Mouse (Mus musculus): ENCODE measurements around the gene Unc13a. TPM values are rescaled to one million over a fixed set of nuclear protein-coding genes. Genes with fewer than 3 reads are reported as not detected.

Gene Unc13a
- 7.3 and 9.1 TPM in 2 replicates for polyA plus RNA-seq (2014; fragmentation: Nextera tagmentation; extraction: Ambion mirVana)

DNA sequence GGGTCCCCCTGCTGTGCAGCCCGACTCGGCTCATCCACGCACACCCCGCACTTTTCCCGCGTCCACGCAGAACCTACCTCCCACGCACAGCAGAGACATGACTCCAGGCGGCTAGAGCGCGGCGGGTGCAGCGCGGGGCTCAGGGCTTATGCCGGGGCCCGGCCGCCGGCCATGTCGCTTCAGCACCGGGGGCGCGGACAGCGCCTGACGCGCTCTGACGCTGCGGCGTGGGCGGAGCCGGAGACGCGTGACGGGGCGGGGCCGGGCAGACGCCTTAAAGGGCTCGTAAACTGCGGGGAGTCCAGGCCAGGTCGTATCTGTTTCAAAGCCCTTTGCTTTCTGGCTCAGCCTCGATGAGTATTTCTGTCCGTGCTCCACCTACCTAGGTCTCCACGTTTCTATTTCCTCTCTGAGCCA is at the start of gene Unc13a:
Gene Unc13a (minus strand): TSS at position 209 of the 417 bp plus-strand sequence.
- Histone ChIP-seq H3K4me2 (replicated peaks; ENCODE audit: low read depth, low read length) (peak within 1 kb of the TSS; percentile 94), H3K27me3 (ENCODE audit: control insufficient read depth, insufficient read depth, low read length) (peaks cover 24% of the 10 kb centered on the region), H3K4me3 (ENCODE audit: low read depth, low read length) (peak within 1 kb of the TSS; percentile 77), H3K27ac (ENCODE audit: low read depth, low read length) (peak within 1 kb of the TSS; percentile 76), H3K36me3 (ENCODE audit: control insufficient read depth, insufficient read depth, low read length) (no peaks in the 10 kb centered on the region), H3K9me3 (ENCODE audit: control insufficient read depth, low read length) (no peaks in the 10 kb centered on the region), H3K9ac (ENCODE audit: low read depth, low read length) (peak within 1 kb of the TSS; percentile 57), H3K4me1 (replicated peaks; ENCODE audit: control insufficient read depth, insufficient read depth, low read length) (peaks cover 11% of the 10 kb centered on the region)
- WGBS: under 1% methylated on average over 42 of the region's 42 CpGs
- ATAC-seq (ENCODE audit: low FRiP score): peak; percentile 64
- peak; percentile 96 for DNase-seq (ENCODE audit: low spot score)

GRCm38 (mm10) chr8:71719928-71720457 is 48.4 kb upstream of the Unc13a start:
- peak; percentile 93 for DNase-seq (ENCODE audit: low spot score)
- peaks cover 24% of the 10 kb centered on the region for H3K4me1 ChIP-seq (replicated peaks; ENCODE audit: control insufficient read depth, insufficient read depth, low read length)
- no peak overlapping the region for H3K27ac ChIP-seq (ENCODE audit: low read depth, low read length)
- H3K9me3 ChIP-seq (ENCODE audit: control insufficient read depth, low read length): no peaks in the 10 kb centered on the region
- WGBS: 27% methylated on average over 7 of the region's 7 CpGs
- H3K9ac ChIP-seq (ENCODE audit: low read depth, low read length): no peak overlapping the region
- no peak overlapping the region for H3K4me2 ChIP-seq (replicated peaks; ENCODE audit: low read depth, low read length)
- no peaks in the 10 kb centered on the region for H3K36me3 ChIP-seq (ENCODE audit: control insufficient read depth, insufficient read depth, low read length)
- no peaks in the 10 kb centered on the region; the same call in none of the 2 replicates for H3K27me3 ChIP-seq (ENCODE audit: control insufficient read depth, insufficient read depth, low read length)
- ATAC-seq (ENCODE audit: low FRiP score): peak; percentile 83
- no peak overlapping the region for H3K4me3 ChIP-seq (ENCODE audit: low read depth, low read length)

- Histone ChIP-seq H3K27me3 (ENCODE audit: control insufficient read depth, insufficient read depth, low read length) (no peaks in the 10 kb centered on the region; the same call in 1 of the 2 replicates), H3K4me2 (replicated peaks; ENCODE audit: low read depth, low read length) (no peak overlapping the region), H3K36me3 (ENCODE audit: control insufficient read depth, insufficient read depth, low read length) (no peaks in the 10 kb centered on the region), H3K4me1 (replicated peaks; ENCODE audit: control insufficient read depth, insufficient read depth, low read length) (peaks cover 18% of the 10 kb centered on the region), H3K9me3 (ENCODE audit: control insufficient read depth, low read length) (no peaks in the 10 kb centered on the region), H3K9ac (ENCODE audit: low read depth, low read length) (no peak overlapping the region), H3K27ac (ENCODE audit: low read depth, low read length) (peak overlapping the region; percentile 24; the same call in 1 of the 2 replicates), H3K4me3 (ENCODE audit: low read depth, low read length) (no peak overlapping the region)
- DNase-seq (ENCODE audit: low spot score) (no peak), ATAC-seq (ENCODE audit: low FRiP score) (no peak)
- 73% methylated on average over 4 of the region's 4 CpGs for WGBS
Observed at GRCm38 (mm10) chr8:71719218-71719617, 47.7 kb upstream of the Unc13a start.

DNA sequence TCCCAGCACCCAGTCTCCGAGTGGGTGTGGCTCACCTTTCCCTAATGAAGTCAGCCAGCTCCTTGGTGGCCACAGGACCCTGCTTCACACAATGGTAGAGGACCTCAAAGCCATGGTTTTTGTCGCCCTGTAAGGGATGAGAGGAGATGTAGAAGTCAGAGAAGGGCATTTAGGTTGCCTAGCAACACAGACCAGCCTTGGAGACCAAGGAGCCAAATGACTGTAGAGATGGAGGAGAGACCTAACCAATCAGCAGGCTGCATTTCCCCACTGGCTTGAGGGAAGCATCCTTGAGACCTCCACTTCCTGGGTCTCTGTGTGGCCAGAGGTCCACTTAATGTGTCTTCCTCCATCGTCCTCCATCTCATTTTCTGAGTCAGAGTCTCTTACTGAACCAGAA is 46.7 kb upstream of the Unc13a start:
- Histone ChIP-seq H3K4me3 (ENCODE audit: low read depth, low read length) (no peak overlapping the region), H3K4me2 (replicated peaks; ENCODE audit: low read depth, low read length) (no peak overlapping the region), H3K9ac (ENCODE audit: low read depth, low read length) (no peak overlapping the region), H3K4me1 (replicated peaks; ENCODE audit: control insufficient read depth, insufficient read depth, low read length) (peaks cover 18% of the 10 kb centered on the region), H3K36me3 (ENCODE audit: control insufficient read depth, insufficient read depth, low read length) (no peaks in the 10 kb centered on the region), H3K27ac (ENCODE audit: low read depth, low read length) (no peak overlapping the region), H3K9me3 (ENCODE audit: control insufficient read depth, low read length) (no peaks in the 10 kb centered on the region), H3K27me3 (ENCODE audit: control insufficient read depth, insufficient read depth, low read length) (no peaks in the 10 kb centered on the region; the same call in 1 of the 2 replicates)
- ATAC-seq (ENCODE audit: low FRiP score) (no peak), DNase-seq (ENCODE audit: low spot score) (no peak)
- WGBS: 28% methylated on average over 3 of the region's 3 CpGs

DNA sequence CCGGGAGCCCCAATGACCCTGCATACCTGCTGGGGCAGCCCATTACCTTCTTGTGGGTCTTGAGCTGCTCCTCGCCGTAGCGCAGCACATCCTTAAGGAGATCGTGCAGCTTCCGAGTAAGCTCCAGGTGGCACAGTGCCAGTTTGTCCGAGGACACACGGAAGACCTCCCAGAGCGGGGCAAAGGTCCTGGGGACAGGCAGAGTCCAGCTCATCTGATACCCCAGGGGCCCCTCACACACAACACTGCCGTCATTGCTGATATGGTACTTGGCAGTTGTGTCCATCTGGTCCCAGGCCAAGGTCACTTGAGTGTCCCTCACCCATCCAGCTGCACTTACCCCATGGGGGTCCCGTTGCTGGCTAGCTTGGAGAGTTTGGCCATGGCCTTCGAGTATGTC is 45.5 kb upstream of the Unc13a start:
- H3K27me3 ChIP-seq (ENCODE audit: control insufficient read depth, insufficient read depth, low read length): no peaks in the 10 kb centered on the region; the same call in 1 of the 2 replicates
- WGBS: 93% methylated on average over 12 of the region's 12 CpGs
- H3K9ac ChIP-seq (ENCODE audit: low read depth, low read length): no peak overlapping the region
- DNase-seq (ENCODE audit: low spot score) (no peak), ATAC-seq (ENCODE audit: low FRiP score) (no peak)
- H3K36me3 ChIP-seq (ENCODE audit: control insufficient read depth, insufficient read depth, low read length): no peaks in the 10 kb centered on the region
- peaks cover 18% of the 10 kb centered on the region for H3K4me1 ChIP-seq (replicated peaks; ENCODE audit: control insufficient read depth, insufficient read depth, low read length)
- H3K4me3 ChIP-seq (ENCODE audit: low read depth, low read length): no peak overlapping the region
- no peak overlapping the region for H3K27ac ChIP-seq (ENCODE audit: low read depth, low read length)
- H3K4me2 ChIP-seq (replicated peaks; ENCODE audit: low read depth, low read length): no peak overlapping the region
- H3K9me3 ChIP-seq (ENCODE audit: control insufficient read depth, low read length): no peaks in the 10 kb centered on the region

DNA sequence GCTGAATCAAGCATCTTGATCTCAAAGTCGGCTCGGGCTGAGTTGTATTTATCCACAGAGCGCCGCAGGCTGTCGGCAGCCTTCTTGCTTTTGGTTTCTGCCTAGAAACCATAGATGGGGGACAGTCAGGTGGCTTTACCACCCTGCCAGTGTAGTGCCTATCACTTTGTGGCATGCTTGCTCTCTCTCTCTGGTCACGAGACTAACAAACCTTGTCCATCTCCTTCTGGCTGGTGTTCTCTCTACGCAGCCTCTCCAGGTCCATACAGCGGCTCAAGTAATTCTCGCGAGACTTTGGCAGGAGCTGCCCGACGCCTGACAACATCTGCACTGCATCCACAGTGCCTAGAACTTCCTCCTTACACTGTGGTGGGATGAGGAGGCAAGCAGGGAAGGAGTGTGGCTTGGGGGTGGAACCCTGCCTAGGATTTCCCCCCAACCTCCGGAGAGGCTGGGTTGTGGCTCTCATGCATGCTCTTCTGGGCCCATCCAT is 45.0 kb upstream of the Unc13a start:
- ATAC-seq (ENCODE audit: low FRiP score) (no peak), DNase-seq (ENCODE audit: low spot score) (no peak)
- WGBS: 83% methylated on average over 13 of the region's 13 CpGs
- H3K27me3 ChIP-seq (ENCODE audit: control insufficient read depth, insufficient read depth, low read length): no peaks in the 10 kb centered on the region; the same call in 1 of the 2 replicates
- H3K36me3 ChIP-seq (ENCODE audit: control insufficient read depth, insufficient read depth, low read length): no peaks in the 10 kb centered on the region
- H3K9me3 ChIP-seq (ENCODE audit: control insufficient read depth, low read length): no peaks in the 10 kb centered on the region
- no peak overlapping the region for H3K4me2 ChIP-seq (replicated peaks; ENCODE audit: low read depth, low read length)
- H3K27ac ChIP-seq (ENCODE audit: low read depth, low read length): no peak overlapping the region
- H3K4me1 ChIP-seq (replicated peaks; ENCODE audit: control insufficient read depth, insufficient read depth, low read length): peaks cover 18% of the 10 kb centered on the region
- no peak overlapping the region for H3K4me3 ChIP-seq (ENCODE audit: low read depth, low read length)
- H3K9ac ChIP-seq (ENCODE audit: low read depth, low read length): no peak overlapping the region

DNA sequence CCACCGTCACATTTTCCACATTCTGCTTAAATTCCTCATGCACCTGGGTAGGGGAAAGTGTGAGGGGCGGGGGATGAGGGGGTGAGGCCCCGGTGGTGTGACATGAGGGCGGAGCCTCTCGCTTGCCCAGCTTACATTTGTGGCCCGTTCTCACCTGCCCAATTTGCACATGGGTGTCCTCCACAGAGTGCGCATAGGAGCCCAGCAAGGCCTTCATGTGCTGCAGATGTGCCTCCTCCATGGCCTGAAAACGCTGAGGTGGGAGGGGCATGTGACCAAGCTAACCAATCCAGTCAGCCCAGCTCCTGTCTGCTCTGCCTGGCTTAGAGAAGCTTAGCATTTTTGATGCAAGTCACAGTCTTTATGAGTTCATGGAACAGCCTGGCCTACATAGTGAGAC is 44.0 kb upstream of the Unc13a start:
- no peak overlapping the region for H3K27ac ChIP-seq (ENCODE audit: low read depth, low read length)
- H3K9ac ChIP-seq (ENCODE audit: low read depth, low read length): no peak overlapping the region
- no peak overlapping the region for H3K4me2 ChIP-seq (replicated peaks; ENCODE audit: low read depth, low read length)
- peaks cover 14% of the 10 kb centered on the region for H3K4me1 ChIP-seq (replicated peaks; ENCODE audit: control insufficient read depth, insufficient read depth, low read length)
- DNase-seq (ENCODE audit: low spot score): no peak
- H3K36me3 ChIP-seq (ENCODE audit: control insufficient read depth, insufficient read depth, low read length): no peaks in the 10 kb centered on the region
- ATAC-seq (ENCODE audit: low FRiP score): no peak
- no peak overlapping the region for H3K4me3 ChIP-seq (ENCODE audit: low read depth, low read length)
- H3K27me3 ChIP-seq (ENCODE audit: control insufficient read depth, insufficient read depth, low read length): no peaks in the 10 kb centered on the region; the same call in 1 of the 2 replicates
- WGBS: 50% methylated on average over 8 of the region's 8 CpGs
- no peaks in the 10 kb centered on the region for H3K9me3 ChIP-seq (ENCODE audit: control insufficient read depth, low read length)

DNA sequence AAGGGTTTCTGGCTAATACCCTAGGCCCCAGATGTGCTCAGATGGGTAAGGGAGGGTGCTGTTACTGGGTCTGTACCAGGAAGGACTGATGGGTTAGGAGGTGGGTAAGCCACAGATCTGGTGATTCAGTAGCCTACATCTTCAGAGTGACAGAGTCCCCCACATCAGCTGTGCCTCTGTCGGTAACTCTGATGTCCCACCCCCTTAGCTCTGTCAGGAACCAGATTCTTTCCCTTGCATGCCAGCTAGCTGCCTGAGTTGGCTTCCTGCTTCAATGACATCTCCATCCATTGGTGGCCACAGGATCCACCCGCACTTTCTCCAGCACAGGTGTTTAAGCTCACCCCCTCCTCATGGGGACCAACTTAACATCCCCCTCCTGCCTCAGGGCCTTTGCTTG is 40.0 kb upstream of the Unc13a start:
- no peak for ATAC-seq (ENCODE audit: low FRiP score)
- 84% methylated on average over 2 of the region's 2 CpGs for WGBS

More for the DNA sequence above, 40.0 kb upstream of the Unc13a start:
- Histone ChIP-seq H3K4me3 (ENCODE audit: low read depth, low read length) (no peak overlapping the region), H3K27me3 (ENCODE audit: control insufficient read depth, insufficient read depth, low read length) (peaks cover 16% of the 10 kb centered on the region), H3K9ac (ENCODE audit: low read depth, low read length) (no peak overlapping the region), H3K36me3 (ENCODE audit: control insufficient read depth, insufficient read depth, low read length) (no peaks in the 10 kb centered on the region), H3K4me2 (replicated peaks; ENCODE audit: low read depth, low read length) (no peak overlapping the region), H3K9me3 (ENCODE audit: control insufficient read depth, low read length) (no peaks in the 10 kb centered on the region), H3K27ac (ENCODE audit: low read depth, low read length) (no peak overlapping the region), H3K4me1 (replicated peaks; ENCODE audit: control insufficient read depth, insufficient read depth, low read length) (0 out of 2 replicates have a peak, but pooled peaks cover 2% of the 10 kb centered on the region)
- no peak for DNase-seq (ENCODE audit: low spot score)
